Mouse (Mus musculus) 3T3-L1 (cell line): ENCODE measurements around the gene Tnni2.
A peak's percentile ranks its signal among the peaks of the same experiment; 100 is the strongest.

ENCODE experiments used
- DNase-seq: peaks from one replicate; pipeline ENCODE4 v3.0.0-alpha.2; 2015; ENCODE audit warnings: low read depth, low spot score

Tnni2 gene

GRCm38 (mm10) chr7:142459299-142459691 is 17.7 kb downstream of the Tnni2 start:
- no peak for DNase-seq

- DNase-seq, result no peak
Measured at GRCm38 (mm10) chr7:142460636-142461077, 19.0 kb downstream of the Tnni2 start, which contains the start of gene Lsp1. Lsp1 (plus strand) TSS chr7:142460809.

- no peak for DNase-seq
Measured at GRCm38 (mm10) chr7:142461446-142461845, 19.8 kb downstream of the Tnni2 start.

- no peak for DNase-seq
Measured at GRCm38 (mm10) chr7:142462190-142462589, 20.6 kb downstream of the Tnni2 start.

GRCm38 (mm10) chr7:142462594-142463078 is 21.0 kb downstream of the Tnni2 start:
- DNase-seq, result peak; percentile 23

GRCm38 (mm10) chr7:142470171-142470691 is 28.6 kb downstream of the Tnni2 start:
- DNase-seq, result peak; percentile 72

- peak; percentile 97 for DNase-seq
Measured at GRCm38 (mm10) chr7:142470808-142471413, 29.3 kb downstream of the Tnni2 start.

GRCm38 (mm10) chr7:142471414-142471861 is 29.8 kb downstream of the Tnni2 start:
- DNase-seq, result no peak

- peak; percentile 17 for DNase-seq
Measured at GRCm38 (mm10) chr7:142471884-142472570, 30.4 kb downstream of the Tnni2 start.

- no peak for DNase-seq
Measured at GRCm38 (mm10) chr7:142472936-142473335, 31.3 kb downstream of the Tnni2 start.

GRCm38 (mm10) chr7:142473476-142473875 is 31.9 kb downstream of the Tnni2 start:
- DNase-seq, result no peak

- no peak for DNase-seq
Measured at GRCm38 (mm10) chr7:142474799-142475198, 33.2 kb downstream of the Tnni2 start.

GRCm38 (mm10) chr7:142475641-142476040 is 34.0 kb downstream of the Tnni2 start:
- no peak for DNase-seq

- no peak for DNase-seq
Measured at GRCm38 (mm10) chr7:142476271-142476670, 34.7 kb downstream of the Tnni2 start.

GRCm38 (mm10) chr7:142476795-142477452 is 35.3 kb downstream of the Tnni2 start:
- DNase-seq, result no peak

- DNase-seq, result no peak
Measured at GRCm38 (mm10) chr7:142478001-142478400, 36.4 kb downstream of the Tnni2 start.

- DNase-seq, result no peak
Measured at GRCm38 (mm10) chr7:142478574-142478973, 37.0 kb downstream of the Tnni2 start.

- DNase-seq, result no peak
Measured at GRCm38 (mm10) chr7:142479307-142479706, 37.7 kb downstream of the Tnni2 start.

- no peak for DNase-seq
Measured at GRCm38 (mm10) chr7:142479886-142480285, 38.3 kb downstream of the Tnni2 start.

- no peak for DNase-seq
Measured at GRCm38 (mm10) chr7:142480661-142481060, 39.1 kb downstream of the Tnni2 start.

GRCm38 (mm10) chr7:142481186-142481567 is 39.6 kb downstream of the Tnni2 start:
- peak; percentile 74 for DNase-seq
